Mouse (Mus musculus) adipose tissue, adult 10 weeks (tissue): ENCODE results near the gene Cplane1. TPM values are rescaled to one million over a fixed set of nuclear protein-coding genes. Genes with fewer than 3 reads are reported as not detected.

ENCODE experiments used
- polyA plus RNA-seq: library from polyadenylated mRNA; stranded (reverse); fragments of 350-450 nt; fragmentation: Illumina TruSeq; extraction: RNeasy Lipid Tissue Mini Kit (QIAGEN cat#74804); gene quantifications from one replicate; pipeline ENCODE4 v1.2.3, GENCODE M21; 2014; ENCODE audit warnings: low read depth, low replicate concordance

The Cplane1 gene
- 4.6 TPM for polyA plus RNA-seq

DNA sequence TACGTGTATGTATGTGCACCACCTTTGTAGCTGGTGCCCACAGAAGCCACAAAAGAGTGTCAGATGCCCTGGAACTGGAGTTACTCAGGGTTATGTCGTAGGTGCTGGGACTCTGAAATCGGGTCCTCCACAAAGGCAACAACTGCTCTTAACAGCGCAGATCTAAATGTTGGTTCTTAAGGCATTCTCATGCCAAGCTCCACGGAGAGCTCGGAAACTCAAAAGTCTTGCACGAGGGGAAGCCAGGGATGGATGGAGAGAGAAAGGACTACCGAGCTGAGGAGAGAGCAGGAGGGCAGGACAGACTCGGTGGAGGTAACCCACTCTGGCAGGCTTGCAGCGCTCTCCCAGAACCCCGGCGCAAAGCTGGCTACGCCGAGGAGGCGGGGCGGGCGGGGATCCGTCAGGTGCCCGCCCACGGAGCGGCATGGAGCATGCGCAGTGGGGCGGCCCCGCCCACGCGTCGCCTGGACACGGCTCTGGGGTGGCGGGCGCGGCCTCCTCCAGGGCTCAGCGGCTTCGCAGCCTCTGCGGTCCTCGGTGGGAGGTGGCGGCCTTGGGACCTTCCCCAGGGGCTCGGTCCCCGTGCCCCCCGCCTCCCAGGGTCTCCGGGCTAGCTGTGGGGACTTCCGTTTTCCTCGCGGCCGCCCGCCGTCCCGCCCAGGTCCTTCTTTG, at the start of gene Cplane1:
TSS of gene Cplane1 (plus strand) at position 516 of the 675 bp plus-strand sequence.

Other genes starting within 250 kb of the Cplane1 start
- 23.2 TPM for gene Wdr70, start 69.9 kb upstream of the Cplane1 start, polyA plus RNA-seq
- gene Nup155, start 59.8 kb upstream of the Cplane1 start, polyA plus RNA-seq = 8.3 TPM